Mouse (Mus musculus) intestine, embryonic 14.5 days (tissue): ENCODE measurements at regions not wholly inside any gene's neighbourhood (a gene's known extent, or its start where the extent isn't known, plus 50 kb on each side); places are given as distances from the start of the nearest gene placed in this dataset.

Experiments used
- ATAC-seq: fragments of 200-750 bp; cut with Nextera tagmentation; replicated peaks from 2 replicates; pipeline ENCODE4 v1.8.0; 2017; ENCODE audit warnings: low read depth, moderate number of reproducible peaks, moderate TSS enrichment, moderate library complexity; ENCODE audit not compliant: low FRiP score, low TSS enrichment
- DNase-seq: peaks from one replicate; pipeline ENCODE4 v3.0.0-alpha.2; 2018; ENCODE audit warnings: low spot score
- H3K27ac ChIP-seq: fragments of 300-500 bp; sonication (generic); 2 replicates; pipeline ENCODE4 v1.5.1; 2014; ENCODE audit warnings: low read depth, mild to moderate bottlenecking, control low read depth
- H3K27me3 ChIP-seq: fragments of 300-500 bp; sonication (generic); replicated peaks from 2 replicates; pipeline ENCODE4 v1.6.1; 2014; ENCODE audit warnings: low read length, control low read depth; ENCODE audit not compliant: control insufficient read depth, insufficient read depth
- H3K36me3 ChIP-seq: fragments of 300-500 bp; sonication (generic); 2 replicates; pipeline ENCODE4 v1.6.1; 2014; ENCODE audit warnings: low read length, control low read depth; ENCODE audit not compliant: control insufficient read depth, insufficient read depth
- H3K4me1 ChIP-seq: fragments of 300-500 bp; sonication (generic); replicated peaks from 2 replicates; pipeline ENCODE4 v1.6.1; 2014; ENCODE audit warnings: low read length, control low read depth, mixed read lengths; ENCODE audit not compliant: control insufficient read depth, insufficient read depth
- H3K4me2 ChIP-seq: fragments of 300-500 bp; sonication (generic); 2 replicates; pipeline ENCODE4 v1.6.1; 2014; ENCODE audit warnings: low read length
- H3K4me3 ChIP-seq: fragments of 300-500 bp; sonication (generic); 2 replicates; pipeline ENCODE4 v1.5.1; 2014; ENCODE audit warnings: low read depth, low read length, control low read depth, mixed read lengths
- H3K9ac ChIP-seq: fragments of 300-500 bp; sonication (generic); 2 replicates; pipeline ENCODE4 v1.6.1; 2014; ENCODE audit warnings: mild to moderate bottlenecking, low read length
- H3K9me3 ChIP-seq: fragments of 300-500 bp; sonication (generic); 2 replicates; pipeline ENCODE4 v1.6.1; 2016; ENCODE audit warnings: low read length, control low read depth; ENCODE audit not compliant: control insufficient read depth
- WGBS: fragments of 180-500 bp; shearing (Covaris S2); extraction: QIAGEN DNeasy Blood & Tissue Kit; methylation state at CpG from one replicate; pipeline ENCODE4 v1.1.7; 2014; 5-methylcytosine and 5-hydroxymethylcytosine counted together

GRCm38 (mm10) chr10:121206002-121206742 lies 144.9 kb downstream of the Tbc1d30 start:
- ATAC-seq: 0 out of 2 replicates have a peak, but pooled peaks have one; percentile 27
- WGBS: 23% methylated on average over 15 of the region's 15 CpGs

GRCm38 (mm10) chr10:121206743-121207039 lies 144.4 kb downstream of the Tbc1d30 start:
- H3K36me3 ChIP-seq: no peaks in the 10 kb centered on the region
- no peak overlapping the region for H3K9ac ChIP-seq
- H3K27me3 ChIP-seq: no peaks in the 10 kb centered on the region
- ATAC-seq: no peak
- no peak overlapping the region for H3K4me3 ChIP-seq
- H3K4me2 ChIP-seq: no peak overlapping the region
- peaks cover 5% of the 10 kb centered on the region; the same call in 1 of the 2 replicates for H3K4me1 ChIP-seq
- no peak overlapping the region for H3K27ac ChIP-seq
- no peak for DNase-seq
- 80% methylated on average over 3 of the region's 3 CpGs for WGBS
- no peaks in the 10 kb centered on the region for H3K9me3 ChIP-seq

More at GRCm38 (mm10) chr10:121206002-121206742, 144.9 kb downstream of the Tbc1d30 start:
- DNase-seq: peak; percentile 61
- no peaks in the 10 kb centered on the region for H3K27me3 ChIP-seq
- H3K36me3 ChIP-seq: no peaks in the 10 kb centered on the region
- H3K9me3 ChIP-seq: no peaks in the 10 kb centered on the region
- H3K4me2 ChIP-seq: no peak overlapping the region
- peak overlapping the region; percentile 20 for H3K27ac ChIP-seq
- no peak overlapping the region for H3K4me3 ChIP-seq
- no peak overlapping the region for H3K9ac ChIP-seq
- peaks cover 5% of the 10 kb centered on the region; the same call in 1 of the 2 replicates for H3K4me1 ChIP-seq
